ENCODE assay signal across 19 mouse cellular contexts in genomic region chrX:10105475-10105874, GRCm38 (mm10).
"Had no signal": no experiment of that assay in that cellular context is flagged by ENCODE, and none has a peak within 500 bp of the region (broad histone marks: within the 10 kb centered on the region; RNA-seq: fewer than 3 reads in every experiment).

No protein-coding gene starts in this region.

- H3K27ac ChIP-seq: limb, embryonic 12.5 days; limb, embryonic 15.5 days; liver, embryonic 12.5 days; liver, embryonic 15.5 days; lung, embryonic 15.5 days; midbrain, embryonic 10.5 days; midbrain, embryonic 13.5 days; stomach, embryonic 15.5 days had no signal

- H3K36me3 ChIP-seq: limb, embryonic 12.5 days; limb, embryonic 15.5 days; liver, embryonic 12.5 days; liver, embryonic 15.5 days; lung, embryonic 15.5 days; midbrain, embryonic 10.5 days; midbrain, embryonic 13.5 days; stomach, embryonic 15.5 days had no signal

- H3K9ac ChIP-seq: limb, embryonic 12.5 days; limb, embryonic 15.5 days; liver, embryonic 12.5 days; liver, embryonic 15.5 days; lung, embryonic 15.5 days; midbrain, embryonic 13.5 days; stomach, embryonic 15.5 days had no signal

- H3K4me2 ChIP-seq: limb, embryonic 12.5 days; limb, embryonic 15.5 days; liver, embryonic 12.5 days; liver, embryonic 15.5 days; lung, embryonic 15.5 days; midbrain, embryonic 13.5 days; stomach, embryonic 15.5 days had no signal

- ATAC-seq: liver, embryonic 12.5 days; midbrain, embryonic 13.5 days; midbrain, embryonic 16.5 days had no signal

- H3K4me3 ChIP-seq: limb, embryonic 12.5 days; limb, embryonic 15.5 days; liver, embryonic 12.5 days; liver, embryonic 15.5 days; lung, embryonic 15.5 days; megakaryocyte, embryonic 14.5 days; midbrain, embryonic 10.5 days; midbrain, embryonic 13.5 days; stomach, embryonic 15.5 days had no signal

- H3K4me1 ChIP-seq: limb, embryonic 12.5 days; limb, embryonic 15.5 days; liver, embryonic 12.5 days; liver, embryonic 15.5 days; lung, embryonic 15.5 days; megakaryocyte, embryonic 14.5 days; midbrain, embryonic 10.5 days; midbrain, embryonic 13.5 days; stomach, embryonic 15.5 days had no signal

- H3K9me3 ChIP-seq: limb, embryonic 12.5 days; limb, embryonic 15.5 days; liver, embryonic 12.5 days; liver, embryonic 15.5 days; lung, embryonic 15.5 days; midbrain, embryonic 10.5 days; stomach, embryonic 15.5 days had no signal

- H3K27me3 ChIP-seq: limb, embryonic 12.5 days; limb, embryonic 15.5 days; liver, embryonic 12.5 days; liver, embryonic 15.5 days; lung, embryonic 15.5 days; midbrain, embryonic 13.5 days; stomach, embryonic 15.5 days had no signal

- DNase-seq: kidney, adult 8-10 months; kidney, postnatal 14 days; kidney, postnatal 4 days; left cerebral cortex, postnatal 4 days; lung, adult 18-20 months; lung, postnatal 10 days; lung, postnatal 36 days; right cerebral cortex, postnatal 4 days; thymus, postnatal 25 days had no signal
